In the genomic region with DNA sequence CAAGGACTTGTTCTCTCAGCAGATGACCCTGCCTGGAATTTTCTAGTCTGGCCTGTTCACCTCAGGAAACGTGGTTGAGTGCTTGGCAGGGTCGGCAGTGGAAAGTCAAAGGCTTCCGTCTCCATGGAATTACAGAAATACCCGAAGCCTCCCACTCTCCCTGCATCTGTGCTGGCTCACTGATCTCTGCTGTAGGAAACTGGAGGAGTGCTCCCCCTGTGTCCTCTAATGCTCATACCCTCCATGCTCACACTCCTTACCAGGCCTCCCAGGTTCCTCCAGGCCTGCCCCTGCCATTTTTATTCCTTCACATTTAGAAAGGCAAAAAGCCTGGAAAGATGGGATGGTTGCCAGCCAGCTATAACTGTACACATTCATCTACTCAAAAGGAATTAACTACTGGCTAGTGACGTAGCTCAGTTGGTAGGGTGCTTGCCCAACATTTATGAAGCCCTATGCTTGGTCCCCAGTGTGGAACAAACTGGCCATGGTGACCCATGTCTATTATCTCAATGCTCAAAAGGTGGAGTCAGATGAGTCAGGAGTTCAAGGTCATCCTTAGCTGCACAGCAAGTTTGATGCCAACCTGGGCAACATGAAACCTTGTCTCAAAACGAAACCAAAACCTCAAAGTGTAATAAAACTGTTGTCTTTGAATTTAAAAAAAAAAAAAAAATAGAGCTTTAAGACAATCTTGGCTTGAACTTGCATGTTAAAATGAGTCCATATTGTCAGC, we compare ENCODE assay signal across 9 mouse cellular contexts. TPM values are rescaled to one million over a fixed set of nuclear protein-coding genes. Genes with fewer than 3 reads are reported as not detected.
DNase-seq lines count a peak whose midpoint lies in the region; ATAC-seq and TF ChIP-seq lines count a peak whose summit lies in the region.
"Had no signal": no experiment of that assay in that cellular context is flagged by ENCODE, and none has a peak within 500 bp of the region (broad histone marks: within the 10 kb centered on the region; RNA-seq: fewer than 3 reads in every experiment).

No protein-coding gene starts in this region.

- H3K9ac ChIP-seq in midbrain, embryonic 12.5 days (replicated peaks), result no peak overlapping the region
- no peak overlapping the region for H3K9ac ChIP-seq in midbrain, embryonic 11.5 days (ENCODE audit: low read length)
- H3K9ac ChIP-seq in stomach, embryonic 14.5 days (replicated peaks; ENCODE audit: low read depth, low read length), result no peak overlapping the region

- H3K9me3 ChIP-seq in midbrain, embryonic 12.5 days, result no peaks in the 10 kb centered on the region
- no peaks in the 10 kb centered on the region for H3K9me3 ChIP-seq in midbrain, embryonic 11.5 days (ENCODE audit: control insufficient read depth, low read length)
- H3K9me3 ChIP-seq in stomach, embryonic 14.5 days (ENCODE audit: control insufficient read depth, low read depth, low read length), result no peaks in the 10 kb centered on the region

- no peak for TF ChIP-seq CTCF in kidney, adult 2 months (conservative IDR thresholded peaks at IDR 0.05; ENCODE audit: insufficient read depth, insufficient read length, low read depth, low read length)

- no peak overlapping the region for H3K4me3 ChIP-seq in midbrain, embryonic 12.5 days
- H3K4me3 ChIP-seq in midbrain, embryonic 11.5 days (ENCODE audit: low read depth, low read length), result no peak overlapping the region
- H3K4me3 ChIP-seq in kidney, adult 2 months (ENCODE audit: insufficient read depth, low read depth, low read length), result no peak overlapping the region
- no peak overlapping the region for H3K4me3 ChIP-seq in stomach, embryonic 14.5 days (ENCODE audit: low read depth, low read length)
- H3K4me3 ChIP-seq: myocyte had no signal

- H3K36me3 ChIP-seq in midbrain, embryonic 12.5 days, result no peaks in the 10 kb centered on the region
- H3K36me3 ChIP-seq in midbrain, embryonic 11.5 days (ENCODE audit: control insufficient read depth, insufficient read depth, low read length), result no peaks in the 10 kb centered on the region
- no peaks in the 10 kb centered on the region for H3K36me3 ChIP-seq in kidney, adult 2 months (ENCODE audit: control insufficient read depth, insufficient read depth, low read length)
- no peaks in the 10 kb centered on the region for H3K36me3 ChIP-seq in stomach, embryonic 14.5 days (ENCODE audit: control insufficient read depth, insufficient read depth, low read length)

- peaks cover 23% of the 10 kb centered on the region for H3K4me1 ChIP-seq in midbrain, embryonic 12.5 days
- peaks cover 8% of the 10 kb centered on the region for H3K4me1 ChIP-seq in midbrain, embryonic 11.5 days (ENCODE audit: control insufficient read depth, insufficient read depth, low read length)
- H3K4me1 ChIP-seq in kidney, adult 2 months (ENCODE audit: control insufficient read depth, insufficient read depth, low read length), result peaks cover 41% of the 10 kb centered on the region
- H3K4me1 ChIP-seq in stomach, embryonic 14.5 days (ENCODE audit: control insufficient read depth, insufficient read depth, low read length), result peaks cover 7% of the 10 kb centered on the region; the same call in 1 of the 2 replicates

- ATAC-seq in midbrain, embryonic 12.5 days (ENCODE audit: low FRiP score, low read depth), result no peak
- ATAC-seq in midbrain, embryonic 11.5 days (ENCODE audit: low FRiP score), result no peak
- no peak for ATAC-seq in stomach, embryonic 14.5 days (ENCODE audit: insufficient number of reproducible peaks, insufficient read depth, low FRiP score, low read depth)

- 0 out of 2 replicates have a peak overlapping the region, but pooled peaks have one; percentile 93 for H3K27ac ChIP-seq in midbrain, embryonic 12.5 days (replicated peaks)
- H3K27ac ChIP-seq in midbrain, embryonic 11.5 days (ENCODE audit: low read depth, low read length), result no peak overlapping the region
- H3K27ac ChIP-seq in kidney, adult 2 months (ENCODE audit: insufficient read depth, low read depth, low read length), result peak overlapping the region; percentile 54
- H3K27ac ChIP-seq in stomach, embryonic 14.5 days (ENCODE audit: low read length), result peak overlapping the region; percentile 29; the same call in 1 of the 2 replicates

- no peak for TF ChIP-seq POLR2A in kidney, adult 2 months (IDR thresholded peaks at IDR 0.05; ENCODE audit: low read depth, low read length)

- DNase-seq in midbrain, embryonic 11.5 days (ENCODE audit: low spot score, missing footprints), result no peak
- peak; percentile 57 to 66 for DNase-seq in heart, adult 18-20 months
- DNase-seq in kidney, adult 2 months, result peak; percentile 66
- DNase-seq in urinary bladder, postnatal 25 days (ENCODE audit: low spot score), result no peak
- no peak for DNase-seq in embryo, embryonic 10.5 days (ENCODE audit: low spot score)

- WGBS in midbrain, embryonic 12.5 days, result 77% methylated on average over 6 of the region's 6 CpGs
- WGBS in midbrain, embryonic 11.5 days, result 72% methylated on average over 6 of the region's 6 CpGs
- whole genome bisulfite sequencing in kidney, adult 2 months, result 33% methylated on average over 6 of the region's 6 CpGs
- WGBS in stomach, embryonic 14.5 days, result 55% methylated on average over 6 of the region's 6 CpGs

- H3K27me3 ChIP-seq in midbrain, embryonic 12.5 days, result no peaks in the 10 kb centered on the region
- H3K27me3 ChIP-seq in midbrain, embryonic 11.5 days (ENCODE audit: control insufficient read depth, insufficient read depth, low read length), result no peaks in the 10 kb centered on the region
- no peaks in the 10 kb centered on the region for H3K27me3 ChIP-seq in kidney, adult 2 months (replicated peaks; ENCODE audit: control insufficient read depth, insufficient read depth, low read length)
- no peaks in the 10 kb centered on the region for H3K27me3 ChIP-seq in stomach, embryonic 14.5 days (ENCODE audit: control insufficient read depth, insufficient read depth, low read length)

- H3K4me2 ChIP-seq in midbrain, embryonic 12.5 days (replicated peaks), result no peak overlapping the region
- no peak overlapping the region for H3K4me2 ChIP-seq in midbrain, embryonic 11.5 days
- H3K4me2 ChIP-seq in stomach, embryonic 14.5 days (replicated peaks; ENCODE audit: low read depth, low read length), result no peak overlapping the region

RNA-seq across cellular contexts. Expression of a gene that starts 10.7 kb away (rescaled TPM):
- polyA plus RNA-seq in midbrain, embryonic 12.5 days (2016; fragmentation: Nextera tagmentation; extraction: Ambion mirVana), result 0.63 and 0.97 TPM in 2 replicates
- polyA plus RNA-seq in midbrain, embryonic 11.5 days (2014; fragmentation: Nextera tagmentation; extraction: Ambion mirVana), result 0.41 TPM in 1 of 2 replicates, not detected in the other
- total RNA-seq in heart, adult 18-20 months (2021), result under 1 TPM in 1 of 2 experiments, not detected in 1; 0.25 TPM
- 0.09 and 0.12 TPM in 2 replicates for polyA plus RNA-seq in kidney, adult 2 months (2012; rRNA removed)
- 0.32 TPM in 1 of 2 replicates, not detected in the other for polyA plus RNA-seq in stomach, embryonic 14.5 days (2014; fragmentation: Nextera tagmentation; extraction: Ambion mirVana)
- total RNA-seq: hematopoietic stem cell, adult 5-6 weeks had no signal

RNA-seq across cellular contexts. Expression of a gene that starts 33.3 kb away (rescaled TPM):
- polyA plus RNA-seq in midbrain, embryonic 12.5 days (2016; fragmentation: Nextera tagmentation; extraction: Ambion mirVana), result 5.8 and 6.1 TPM in 2 replicates
- 6.6 and 8.0 TPM in 2 replicates for polyA plus RNA-seq in midbrain, embryonic 11.5 days (2014; fragmentation: Nextera tagmentation; extraction: Ambion mirVana)
- 10 to 100 TPM in 1 of 2 experiments, 1 to 10 TPM in 1; 9.4 to 11.9 TPM for total RNA-seq in heart, adult 18-20 months (2021)
- polyA plus RNA-seq in kidney, adult 2 months (2012; rRNA removed), result 64.3 and 70.9 TPM in 2 replicates
- 82.6 and 85.0 TPM in 2 replicates for polyA plus RNA-seq in stomach, embryonic 14.5 days (2014; fragmentation: Nextera tagmentation; extraction: Ambion mirVana)

Comparison
In these comparisons a context has a peak if more than half of its experiments do, and no peak if none do; other contexts are left out.
1. DNase-seq: peak in heart, adult 18-20 months (2 of 2) and kidney, adult 2 months (single experiment); none in midbrain, embryonic 11.5 days (single experiment), urinary bladder, postnatal 25 days (single experiment) and embryo, embryonic 10.5 days (single experiment).